Mouse (Mus musculus) liver, embryonic 11.5 days (tissue): Measurements from ENCODE around the gene Cr1l. TPM values are rescaled to one million over a fixed set of nuclear protein-coding genes. Genes with fewer than 3 reads are reported as not detected.
A peak's percentile ranks its signal among the peaks of the same experiment; 100 is the strongest.

Experiments
- ATAC-seq: fragments of 200-750 bp; cut with Nextera tagmentation; replicated peaks from 2 replicates; pipeline ENCODE4 v1.8.0; 2017; ENCODE audit warnings: moderate number of reproducible peaks, mild to moderate bottlenecking, moderate TSS enrichment, moderate library complexity; ENCODE audit not compliant: low FRiP score
- DNase-seq: peaks from one replicate; pipeline ENCODE4 v3.0.0-alpha.2; 2017; ENCODE audit warnings: low spot score
- H3K27ac ChIP-seq: fragments of 300-500 bp; sonication (generic); 2 replicates; pipeline ENCODE4 v1.5.1; 2014; ENCODE audit warnings: mild to moderate bottlenecking, low read depth, low read length, control low read depth
- H3K27me3 ChIP-seq: fragments of 300-500 bp; sonication (generic); replicated peaks from 2 replicates; pipeline ENCODE4 v1.6.1; 2014; ENCODE audit warnings: low read length, mixed read lengths; ENCODE audit not compliant: control insufficient read depth, insufficient read depth
- H3K36me3 ChIP-seq: fragments of 300-500 bp; sonication (generic); 2 replicates; pipeline ENCODE4 v1.6.1; 2014; ENCODE audit warnings: mild to moderate bottlenecking, low read length, moderate library complexity, mixed read lengths; ENCODE audit not compliant: control insufficient read depth, insufficient read depth
- H3K4me1 ChIP-seq: fragments of 300-500 bp; sonication (generic); replicated peaks from 2 replicates; pipeline ENCODE4 v1.6.1; 2014; ENCODE audit warnings: low read length, mixed read lengths; ENCODE audit not compliant: control insufficient read depth, insufficient read depth
- H3K4me2 ChIP-seq: fragments of 300-500 bp; sonication (generic); 2 replicates; pipeline ENCODE4 v1.6.1; 2014; ENCODE audit warnings: mild to moderate bottlenecking, control low read depth, moderate library complexity
- H3K4me3 ChIP-seq: fragments of 300-500 bp; sonication (generic); 2 replicates; pipeline ENCODE4 v1.5.1; 2014; ENCODE audit warnings: low read depth, low read length, control low read depth
- H3K9ac ChIP-seq: fragments of 300-500 bp; sonication (generic); 2 replicates; pipeline ENCODE4 v1.6.1; 2014; ENCODE audit warnings: low read depth, low read length, control low read depth
- H3K9me3 ChIP-seq: fragments of 300-500 bp; sonication (generic); 2 replicates; pipeline ENCODE4 v1.6.1; 2016; ENCODE audit warnings: low read length, inconsistent platforms, mixed read lengths; ENCODE audit not compliant: control insufficient read depth
- WGBS: fragments of 180-500 bp; shearing (Covaris S2); extraction: QIAGEN DNeasy Blood & Tissue Kit; methylation state at CpG from one replicate; pipeline ENCODE4 v1.1.7; 2014; 5-methylcytosine and 5-hydroxymethylcytosine counted together
- polyA plus RNA-seq: library from polyadenylated mRNA; unstranded; fragments of >200 nt; fragmentation: Nextera tagmentation; extraction: Ambion mirVana; gene quantifications from 2 replicates; pipeline ENCODE4 v1.2.1, GENCODE M21; 2014

The Cr1l gene
- polyA plus RNA-seq, 1 experiment from 2014 or later, result 81.8 TPM

GRCm38 (mm10) chr1:195113621-195114020, 17.8 kb downstream of the Cr1l start:
- no peak overlapping the region for H3K4me2 ChIP-seq
- WGBS, result 75% methylated on average over 4 of the region's 4 CpGs
- H3K27me3 ChIP-seq, result no peaks in the 10 kb centered on the region
- no peaks in the 10 kb centered on the region; the same call in 1 of the 2 replicates for H3K4me1 ChIP-seq
- H3K9ac ChIP-seq, result no peak overlapping the region
- H3K27ac ChIP-seq, result no peak overlapping the region; the same call in 1 of the 2 replicates
- H3K4me3 ChIP-seq, result no peak overlapping the region
- H3K9me3 ChIP-seq, result no peaks in the 10 kb centered on the region
- DNase-seq (no peak), ATAC-seq (peak; percentile 87)
- peaks cover 12% of the 10 kb centered on the region for H3K36me3 ChIP-seq

- Histone ChIP-seq H3K27ac (no peak overlapping the region), H3K4me3 (no peak overlapping the region), H3K9me3 (no peaks in the 10 kb centered on the region), H3K9ac (no peak overlapping the region), H3K4me2 (no peak overlapping the region), H3K27me3 (no peaks in the 10 kb centered on the region), H3K4me1 (peaks cover 10% of the 10 kb centered on the region), H3K36me3 (peaks cover 12% of the 10 kb centered on the region)
- 3% methylated on average over 4 of the region's 4 CpGs for WGBS
- peak; percentile 60 for ATAC-seq
- no peak for DNase-seq
Observed at GRCm38 (mm10) chr1:195100693-195101092, 30.7 kb downstream of the Cr1l start.

DNA sequence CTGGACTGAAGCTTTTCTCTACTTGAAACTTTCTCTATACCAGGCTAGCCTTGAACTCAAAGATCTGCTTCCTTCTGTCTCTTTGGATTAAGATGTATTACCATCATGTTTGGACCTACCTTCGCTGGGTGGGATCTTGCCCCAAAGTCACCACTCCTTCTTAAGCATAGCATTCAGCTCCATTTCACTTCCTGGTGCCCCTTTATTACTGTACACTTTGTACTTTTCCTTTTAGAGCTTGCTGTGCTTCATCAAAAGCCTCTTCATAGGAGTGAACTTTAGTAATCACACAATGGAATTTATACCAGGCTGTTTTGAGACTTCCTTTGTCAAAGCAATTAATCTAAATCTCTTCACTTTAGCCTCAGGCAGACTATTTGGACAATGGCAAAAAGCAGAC, 33.4 kb downstream of the Cr1l start:
- Histone ChIP-seq H3K27me3 (no peaks in the 10 kb centered on the region), H3K4me3 (no peak overlapping the region), H3K9me3 (no peaks in the 10 kb centered on the region), H3K4me1 (peaks cover 10% of the 10 kb centered on the region), H3K9ac (no peak overlapping the region), H3K27ac (no peak overlapping the region), H3K36me3 (peaks cover 7% of the 10 kb centered on the region; the same call in 1 of the 2 replicates), H3K4me2 (no peak overlapping the region)
- ATAC-seq, result no peak
- no peak for DNase-seq
- 94% methylated on average over 1 of the region's 1 CpGs for WGBS

- Histone ChIP-seq H3K36me3 (no peaks in the 10 kb centered on the region), H3K27me3 (no peaks in the 10 kb centered on the region), H3K4me2 (peak within 1 kb of the TSS; percentile 83), H3K4me1 (peaks cover 12% of the 10 kb centered on the region), H3K9me3 (no peaks in the 10 kb centered on the region), H3K9ac (peak within 1 kb of the TSS; percentile 61), H3K4me3 (peak within 1 kb of the TSS; percentile 47), H3K27ac (peak within 1 kb of the TSS; percentile 58)
- peak; percentile 97 for ATAC-seq
- peak; percentile 82 for DNase-seq
- WGBS, result 4% methylated on average over 14 of the region's 14 CpGs
Observed at GRCm38 (mm10) chr1:195092220-195092720, 39.1 kb downstream of the Cr1l start, which contains the start of gene Cd46. Gene Cd46 (minus strand): TSS chr1:195092249.

DNA sequence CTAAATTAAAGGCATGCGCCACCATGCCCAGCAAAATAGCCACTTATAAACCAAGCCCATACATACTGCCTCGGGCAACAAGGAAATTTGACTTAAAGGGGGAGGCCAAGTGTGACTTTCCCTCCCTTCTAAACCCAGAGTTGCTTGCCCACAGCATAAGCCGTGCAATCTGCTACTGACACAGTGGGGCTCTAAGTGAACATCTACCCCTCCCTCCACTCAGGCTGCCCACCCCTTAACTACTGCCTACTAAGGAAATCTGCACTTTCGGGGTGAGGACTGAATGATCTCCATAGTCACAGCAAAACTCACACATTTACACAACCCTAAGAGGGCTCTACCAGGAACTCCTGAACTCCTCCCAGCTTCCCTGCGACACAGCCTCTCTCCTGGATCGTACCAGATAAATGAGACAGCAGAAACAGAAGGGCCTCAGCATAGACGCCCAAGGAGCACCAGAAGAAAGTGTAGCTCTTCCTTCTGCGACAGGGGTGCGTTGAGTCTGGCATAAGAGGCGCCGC, 39.6 kb downstream of the Cr1l start:
- Histone ChIP-seq H3K27ac (peak overlapping the region; percentile 58), H3K27me3 (no peaks in the 10 kb centered on the region), H3K4me1 (peaks cover 12% of the 10 kb centered on the region), H3K9ac (peak overlapping the region; percentile 61), H3K36me3 (no peaks in the 10 kb centered on the region), H3K4me3 (peak overlapping the region; percentile 47), H3K9me3 (no peaks in the 10 kb centered on the region), H3K4me2 (peak overlapping the region; percentile 83)
- 14% methylated on average over 11 of the region's 11 CpGs for WGBS
- DNase-seq (no peak), ATAC-seq (peak; percentile 93)

GRCm38 (mm10) chr1:195082142-195082541, 49.2 kb downstream of the Cr1l start:
- no peaks in the 10 kb centered on the region for H3K4me1 ChIP-seq
- H3K36me3 ChIP-seq, result no peaks in the 10 kb centered on the region
- H3K9me3 ChIP-seq, result no peaks in the 10 kb centered on the region
- no peak overlapping the region for H3K9ac ChIP-seq
- H3K4me3 ChIP-seq, result no peak overlapping the region
- H3K27me3 ChIP-seq, result no peaks in the 10 kb centered on the region
- ATAC-seq (peak; percentile 67), DNase-seq (no peak)
- H3K27ac ChIP-seq, result no peak overlapping the region
- H3K4me2 ChIP-seq, result no peak overlapping the region

Other genes starting within 250 kb of the Cr1l start
- gene Cd34, start 192.8 kb downstream of the Cr1l start, polyA plus RNA-seq, result 35.8 and 37.1 TPM in 2 replicates
- 0.65 and 0.82 TPM in 2 replicates for gene Cd46, start 39.3 kb downstream of the Cr1l start, polyA plus RNA-seq
- gene Cr2, start 45.1 kb upstream of the Cr1l start, polyA plus RNA-seq, result 0.18 and 0.27 TPM in 2 replicates